Mouse (Mus musculus) hindbrain, postnatal 0 days (tissue): Measurements from ENCODE around the gene Gm11758. TPM values are rescaled to one million over a fixed set of nuclear protein-coding genes. Genes with fewer than 3 reads are reported as not detected.
"Not testable (repeated sequence)": the region's sequence is repeated elsewhere in the genome, so short reads cannot be mapped to it uniquely, and the experiment has no call there.

Experiments used
- ATAC-seq: fragments of 200-750 bp; cut with Nextera tagmentation; 2 replicates; pipeline ENCODE4 v1.8.0; 2017; ENCODE audit warnings: mild to moderate bottlenecking, moderate TSS enrichment, moderate library complexity
- DNase-seq: peaks from one replicate; pipeline ENCODE4 v3.0.0-alpha.2; 2015; ENCODE audit warnings: low spot score
- H3K27ac ChIP-seq: fragments of 300-500 bp; sonication (generic); 2 replicates; pipeline ENCODE4 v1.5.1; 2014; ENCODE audit warnings: mild to moderate bottlenecking
- H3K27me3 ChIP-seq: fragments of 300-500 bp; sonication (generic); 2 replicates; pipeline ENCODE4 v1.6.1; 2014; ENCODE audit warnings: low read length, mixed read lengths; ENCODE audit not compliant: insufficient read depth
- H3K36me3 ChIP-seq: fragments of 300-500 bp; sonication (generic); 2 replicates; pipeline ENCODE4 v1.6.1; 2014; ENCODE audit warnings: low read length, mixed read lengths; ENCODE audit not compliant: insufficient read depth
- H3K4me1 ChIP-seq: fragments of 300-500 bp; sonication (generic); 2 replicates; pipeline ENCODE4 v1.6.1; 2014; ENCODE audit warnings: antibody characterized with exemption, low read length, mixed read lengths; ENCODE audit not compliant: insufficient read depth
- H3K4me2 ChIP-seq: fragments of 300-500 bp; sonication (generic); 2 replicates; pipeline ENCODE4 v1.6.1; 2014; ENCODE audit warnings: low read depth, mild to moderate bottlenecking, low read length, moderate library complexity, mixed read lengths
- H3K4me3 ChIP-seq: fragments of 300-500 bp; sonication (generic); 2 replicates; pipeline ENCODE4 v1.5.1; 2014; ENCODE audit warnings: low read length
- H3K9ac ChIP-seq: fragments of 300-500 bp; sonication (generic); replicated peaks from 2 replicates; pipeline ENCODE4 v1.6.1; 2014; ENCODE audit warnings: mild to moderate bottlenecking, low read length, moderate library complexity, mixed read lengths
- H3K9me3 ChIP-seq: fragments of 300-500 bp; sonication (generic); 2 replicates; pipeline ENCODE4 v1.6.1; 2016; ENCODE audit warnings: low read length, mixed read lengths
- CTCF ChIP-seq: IDR thresholded peaks from 2 replicates; pipeline ENCODE4 v1.5.1; 2016; ENCODE audit warnings: antibody characterized with exemption, control low read depth, low read depth
- WGBS: fragments of 180-500 bp; shearing (Covaris S2); extraction: QIAGEN DNeasy Blood & Tissue Kit; methylation state at CpG from one replicate; pipeline ENCODE4 v1.1.7; 2014; 5-methylcytosine and 5-hydroxymethylcytosine counted together
- polyA plus RNA-seq: library from polyadenylated mRNA; unstranded; fragments of >200 nt; fragmentation: Nextera tagmentation; extraction: Ambion mirVana; gene quantifications from 2 replicates; pipeline ENCODE4 v1.2.1, GENCODE M21; 2015
- total RNA-seq: library from RNA; depleted of rRNA; stranded (reverse); fragments of >200 nt; gene quantifications from 2 replicates; pipeline ENCODE4 v1.2.3, GENCODE M21; 2014; rRNA removed

Gm11758 gene
- total RNA-seq (not detected in 2 replicates), polyA plus RNA-seq (not detected in 2 replicates)

DNA sequence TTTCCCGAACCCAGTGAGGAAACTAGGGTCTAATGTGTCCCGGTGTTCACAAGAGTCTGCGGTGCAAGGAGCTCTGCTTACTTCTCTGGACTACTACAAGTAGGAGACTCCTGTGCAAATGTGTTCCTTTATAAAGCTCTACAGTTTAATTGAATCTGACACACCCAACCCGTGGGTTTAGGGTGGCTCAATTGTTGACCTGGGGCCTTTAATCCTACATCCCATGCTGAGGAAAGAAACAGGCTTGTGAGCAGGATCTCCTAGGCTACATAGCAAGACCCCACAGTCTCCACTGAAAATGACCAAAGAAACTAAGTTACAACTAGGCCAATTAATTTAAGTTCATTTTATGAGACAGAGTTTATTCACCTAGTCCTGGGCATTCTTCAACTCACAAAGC, at the start of gene Gm11758:
TSS of gene Gm11758 (minus strand) at position 101 of the 400 bp plus-strand sequence.
- H3K27me3 ChIP-seq, DNase-seq, ATAC-seq, H3K36me3 ChIP-seq, H3K4me2 ChIP-seq, H3K9ac ChIP-seq, H3K27ac ChIP-seq, H3K4me1 ChIP-seq, H3K9me3 ChIP-seq, H3K4me3 ChIP-seq: not testable (repeated sequence)
- WGBS: no CpG with 5 or more reads among the region's 4 CpGs

DNA sequence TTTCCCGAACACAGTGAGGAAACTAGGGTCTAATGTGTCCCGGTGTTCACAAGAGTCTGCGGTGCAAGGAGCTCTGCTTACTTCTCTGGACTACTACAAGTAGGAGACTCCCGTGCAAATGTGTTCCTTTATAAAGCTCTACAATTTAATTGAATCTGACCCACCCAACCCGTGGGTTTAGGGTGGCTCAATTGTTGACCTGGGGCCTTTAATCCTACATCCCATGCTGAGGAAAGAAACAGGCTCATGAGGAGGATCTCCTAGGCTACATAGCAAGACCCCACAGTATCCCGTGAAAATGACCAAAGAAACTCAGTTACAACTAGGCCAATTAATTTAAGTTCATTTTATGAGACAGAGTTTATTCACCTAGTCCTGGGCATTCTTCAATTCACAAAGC, 44.6 kb upstream of the Gm11758 start, which contains the start of gene Gm11756:
TSS of gene Gm11756 (minus strand) at position 101 of the 400 bp plus-strand sequence.
- H3K4me2 ChIP-seq, H3K36me3 ChIP-seq, DNase-seq, H3K4me3 ChIP-seq, H3K9me3 ChIP-seq, ATAC-seq, H3K9ac ChIP-seq, H3K27me3 ChIP-seq, H3K27ac ChIP-seq, H3K4me1 ChIP-seq: not testable (repeated sequence)
- WGBS: 88% methylated on average over 6 of the region's 6 CpGs

DNA sequence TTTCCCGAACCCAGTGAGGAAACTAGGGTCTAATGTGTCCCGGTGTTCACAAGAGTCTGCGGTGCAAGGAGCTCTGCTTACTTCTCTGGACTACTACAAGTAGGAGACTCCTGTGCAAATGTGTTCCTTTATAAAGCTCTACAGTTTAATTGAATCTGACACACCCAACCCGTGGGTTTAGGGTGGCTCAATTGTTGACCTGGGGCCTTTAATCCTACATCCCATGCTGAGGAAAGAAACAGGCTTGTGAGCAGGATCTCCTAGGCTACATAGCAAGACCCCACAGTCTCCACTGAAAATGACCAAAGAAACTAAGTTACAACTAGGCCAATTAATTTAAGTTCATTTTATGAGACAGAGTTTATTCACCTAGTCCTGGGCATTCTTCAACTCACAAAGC, 29.8 kb upstream of the Gm11758 start, which contains the start of gene Gm13871:
TSS of gene Gm13871 (minus strand) at position 101 of the 400 bp plus-strand sequence.
- no CpG with 5 or more reads among the region's 4 CpGs for WGBS
- H3K27ac ChIP-seq, ATAC-seq: not testable (repeated sequence)

DNA sequence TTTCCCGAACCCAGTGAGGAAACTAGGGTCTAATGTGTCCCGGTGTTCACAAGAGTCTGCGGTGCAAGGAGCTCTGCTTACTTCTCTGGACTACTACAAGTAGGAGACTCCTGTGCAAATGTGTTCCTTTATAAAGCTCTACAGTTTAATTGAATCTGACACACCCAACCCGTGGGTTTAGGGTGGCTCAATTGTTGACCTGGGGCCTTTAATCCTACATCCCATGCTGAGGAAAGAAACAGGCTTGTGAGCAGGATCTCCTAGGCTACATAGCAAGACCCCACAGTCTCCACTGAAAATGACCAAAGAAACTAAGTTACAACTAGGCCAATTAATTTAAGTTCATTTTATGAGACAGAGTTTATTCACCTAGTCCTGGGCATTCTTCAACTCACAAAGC, 14.9 kb upstream of the Gm11758 start, which contains the start of gene Gm11757:
TSS of gene Gm11757 (minus strand) at position 101 of the 400 bp plus-strand sequence.
- H3K27me3 ChIP-seq, H3K4me1 ChIP-seq, DNase-seq, H3K9me3 ChIP-seq, H3K27ac ChIP-seq, H3K9ac ChIP-seq, H3K36me3 ChIP-seq, H3K4me2 ChIP-seq, H3K4me3 ChIP-seq, ATAC-seq: not testable (repeated sequence)
- WGBS: no CpG with 5 or more reads among the region's 4 CpGs

More for the DNA sequence above, 29.8 kb upstream of the Gm11758 start, which contains the start of gene Gm13871:
- H3K27me3 ChIP-seq, DNase-seq, H3K4me3 ChIP-seq, H3K4me2 ChIP-seq, H3K36me3 ChIP-seq, H3K9ac ChIP-seq, H3K4me1 ChIP-seq, H3K9me3 ChIP-seq: not testable (repeated sequence)

DNA sequence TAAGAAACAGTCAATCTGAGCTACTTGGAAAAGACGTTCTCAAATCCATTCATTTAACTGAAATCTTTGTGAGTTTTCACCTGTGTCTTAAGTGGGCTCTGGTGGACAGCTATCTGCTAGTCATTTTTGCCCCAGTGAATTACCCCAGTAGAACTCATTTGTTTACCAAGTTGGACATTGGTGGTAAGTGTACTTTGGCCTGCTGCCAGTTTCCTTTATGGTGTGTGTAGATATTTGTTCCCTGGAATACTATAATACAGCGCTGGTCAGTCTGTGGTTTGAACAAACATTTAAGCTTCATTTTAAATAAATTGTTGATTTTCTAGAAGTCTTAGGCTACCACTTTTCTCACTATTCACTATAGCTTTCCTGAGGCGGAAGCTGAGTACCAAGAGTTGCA, 49.5 kb downstream of the Gm11758 start:
- TF ChIP-seq CTCF: no peak
- Histone ChIP-seq H3K27ac (no peak overlapping the region), H3K9me3 (no peaks in the 10 kb centered on the region), H3K4me1 (no peaks in the 10 kb centered on the region), H3K4me3 (no peak overlapping the region), H3K9ac (no peak overlapping the region), H3K4me2 (no peak overlapping the region), H3K36me3 (no peaks in the 10 kb centered on the region), H3K27me3 (no peaks in the 10 kb centered on the region)
- 90% methylated on average over 3 of the region's 3 CpGs for WGBS
- DNase-seq: no peak
- no peak for ATAC-seq

Other genes starting within 250 kb of the Gm11758 start
- gene Gm11236, start 238.1 kb downstream of the Gm11758 start, total RNA-seq: not detected in 2 replicates
- gene Gm11236, start 238.1 kb downstream of the Gm11758 start, polyA plus RNA-seq: not detected in 2 replicates
- gene Gm11239, start 207.9 kb downstream of the Gm11758 start, total RNA-seq: not detected in 2 replicates
- not detected in 2 replicates for gene Gm11239, start 207.9 kb downstream of the Gm11758 start, polyA plus RNA-seq
- not detected in 2 replicates for gene Gm428, start 192.8 kb downstream of the Gm11758 start, total RNA-seq
- gene Gm428, start 192.8 kb downstream of the Gm11758 start, polyA plus RNA-seq: not detected in 2 replicates
- gene Rasef, start 85.3 kb downstream of the Gm11758 start, total RNA-seq: 0.47 and 1.3 TPM in 2 replicates
- gene Rasef, start 85.3 kb downstream of the Gm11758 start, polyA plus RNA-seq: 0.19 and 0.40 TPM in 2 replicates
- gene Gm11757, start 14.8 kb upstream of the Gm11758 start, total RNA-seq: not detected in 2 replicates
- not detected in 2 replicates for gene Gm11757, start 14.8 kb upstream of the Gm11758 start, polyA plus RNA-seq
- not detected in 2 replicates for gene Gm13871, start 29.7 kb upstream of the Gm11758 start, total RNA-seq
- not detected in 2 replicates for gene Gm13871, start 29.7 kb upstream of the Gm11758 start, polyA plus RNA-seq
- not detected in 2 replicates for gene Gm11756, start 44.5 kb upstream of the Gm11758 start, total RNA-seq
- not detected in 2 replicates for gene Gm11756, start 44.5 kb upstream of the Gm11758 start, polyA plus RNA-seq
- gene 2310002L09Rik, start 74.6 kb upstream of the Gm11758 start, total RNA-seq: not detected in 2 replicates
- not detected in 2 replicates for gene 2310002L09Rik, start 74.6 kb upstream of the Gm11758 start, polyA plus RNA-seq
- gene Frmd3, start 137.2 kb upstream of the Gm11758 start, total RNA-seq: 14.4 and 17.9 TPM in 2 replicates
- 19.7 and 20.0 TPM in 2 replicates for gene Frmd3, start 137.2 kb upstream of the Gm11758 start, polyA plus RNA-seq